Mouse (Mus musculus) ES-Bruce4 (cell line): ENCODE measurements around the gene Eloa.

Experiments
- CTCF ChIP-seq: IDR thresholded peaks from one replicate; pipeline ENCODE4 v1.8.1; 2011; ENCODE audit warnings: low read depth, low read length
- POLR2A ChIP-seq: IDR thresholded peaks from one replicate; pipeline ENCODE4 v1.8.1; 2011; ENCODE audit warnings: low read length; ENCODE audit not compliant: insufficient read depth

DNA sequence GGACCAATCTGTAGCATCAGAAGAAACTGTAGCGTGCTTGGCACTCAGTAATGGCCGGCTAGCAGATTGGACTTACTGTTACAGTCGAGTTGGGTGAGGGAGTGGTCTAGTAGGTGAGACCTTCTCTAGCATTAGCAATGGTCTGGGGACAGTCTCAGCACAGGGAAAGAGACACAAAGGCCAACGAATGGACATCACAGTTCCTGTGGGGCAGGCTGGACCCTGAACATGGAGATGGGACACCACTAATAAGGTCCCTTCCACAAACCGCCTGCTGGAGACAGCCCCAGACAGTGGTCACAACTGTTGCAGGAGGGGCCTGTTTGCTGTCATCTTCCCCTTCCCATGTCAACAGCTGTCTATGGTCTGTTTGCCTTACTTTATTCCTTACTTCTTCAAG is 59.9 kb downstream of the Eloa start:
- TF ChIP-seq CTCF (no peak), POLR2A (no peak)
